Mouse (Mus musculus): ENCODE data around the gene Atxn7l1. TPM values are rescaled to one million over a fixed set of nuclear protein-coding genes. Genes with fewer than 3 reads are reported as not detected.

Gene Atxn7l1
- polyA plus RNA-seq, 1 experiment from 2014 or later, result 10.6 TPM

- H3K27ac ChIP-seq (replicated peaks in 1 of 2; ENCODE audit: control insufficient read depth in 1 of 2, insufficient read depth in 1 of 2, low read depth in 2 of 2, low read length in 2 of 2), result no peak overlapping the region
- 65% methylated on average over 13 of the region's 13 CpGs for WGBS
- H3K4me2 ChIP-seq (ENCODE audit: low read length), result no peak overlapping the region
- no peaks in the 10 kb centered on the region for H3K36me3 ChIP-seq (ENCODE audit: control insufficient read depth, insufficient read depth, low read length)
- H3K9me3 ChIP-seq (ENCODE audit: control insufficient read depth, low read length), result 0 out of 2 replicates have a peak, but pooled peaks cover 3% of the 10 kb centered on the region
- H3K4me1 ChIP-seq (ENCODE audit: control insufficient read depth in 2 of 2, insufficient read depth in 2 of 2, low read length in 2 of 2), result peaks cover 10 to 18% of the 10 kb centered on the region in 2 experiments
- ATAC-seq (ENCODE audit: insufficient number of reproducible peaks, insufficient read depth, low FRiP score, low read depth), result no peak; the same call in 1 of the 2 replicates
- H3K27me3 ChIP-seq (ENCODE audit: control insufficient read depth, insufficient read depth, low read length), result no peaks in the 10 kb centered on the region
- no peak overlapping the region for H3K4me3 ChIP-seq (ENCODE audit: control insufficient read depth in 1 of 2, insufficient read depth in 1 of 2, low read depth in 1 of 2, low read length in 2 of 2)
- no peak overlapping the region for H3K9ac ChIP-seq (ENCODE audit: low read length)
Measured at GRCm38 (mm10) chr12:33235771-33236323, 88.4 kb downstream of the Atxn7l1 start.

DNA sequence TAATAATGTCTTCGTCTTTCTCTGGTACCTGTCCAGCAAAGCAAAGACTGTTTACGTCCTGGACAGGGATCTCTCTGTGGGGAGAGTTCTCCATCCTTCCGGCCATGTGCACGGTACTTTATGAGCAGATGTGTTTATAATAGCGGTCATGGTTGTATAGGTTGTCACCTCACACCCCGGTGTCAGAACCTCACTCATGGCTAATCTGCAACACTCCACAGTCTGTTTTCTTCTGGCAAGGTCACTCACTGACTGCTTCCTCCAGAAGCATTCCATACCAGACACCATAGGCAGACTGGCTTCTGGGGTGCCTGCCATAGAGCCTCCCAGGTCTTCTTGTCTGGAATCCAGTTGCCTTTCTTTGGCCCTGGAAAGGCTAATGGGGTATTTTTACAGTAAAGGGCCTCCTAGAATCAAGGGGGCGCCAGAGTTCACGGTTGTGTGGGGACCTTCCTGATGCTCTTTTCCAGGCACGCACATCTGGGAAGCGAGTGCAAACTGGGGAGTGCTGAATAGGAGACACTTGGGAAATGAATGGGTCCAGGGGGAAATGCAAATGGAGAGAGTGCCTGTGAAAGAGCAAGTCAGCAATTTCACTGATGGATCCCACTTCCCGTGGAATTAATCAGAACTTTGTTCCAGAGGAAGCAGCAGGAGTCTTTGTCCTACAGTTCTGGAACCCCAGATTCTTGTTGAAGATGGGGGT is 89.0 kb downstream of the Atxn7l1 start:
- ATAC-seq (ENCODE audit: insufficient number of reproducible peaks, insufficient read depth, low FRiP score, low read depth), result no peak
- Histone ChIP-seq H3K4me1 (ENCODE audit: control insufficient read depth in 2 of 2, insufficient read depth in 2 of 2, low read length in 2 of 2) (peaks cover 10 to 19% of the 10 kb centered on the region in 2 experiments), H3K4me2 (ENCODE audit: low read length) (no peak overlapping the region), H3K9ac (ENCODE audit: low read length) (no peak overlapping the region), H3K9me3 (ENCODE audit: control insufficient read depth, low read length) (0 out of 2 replicates have a peak, but pooled peaks cover 3% of the 10 kb centered on the region), H3K27ac (replicated peaks in 1 of 2; ENCODE audit: control insufficient read depth in 1 of 2, insufficient read depth in 1 of 2, low read depth in 2 of 2, low read length in 2 of 2) (no peak overlapping the region), H3K36me3 (ENCODE audit: control insufficient read depth, insufficient read depth, low read length) (no peaks in the 10 kb centered on the region), H3K4me3 (ENCODE audit: control insufficient read depth in 1 of 2, insufficient read depth in 1 of 2, low read depth in 1 of 2, low read length in 2 of 2) (no peak overlapping the region), H3K27me3 (ENCODE audit: control insufficient read depth, insufficient read depth, low read length) (no peaks in the 10 kb centered on the region)
- WGBS, result 67% methylated on average over 11 of the region's 11 CpGs

- H3K9me3 ChIP-seq (ENCODE audit: control insufficient read depth, low read length), result 0 out of 2 replicates have a peak, but pooled peaks cover 3% of the 10 kb centered on the region
- no peak for ATAC-seq (ENCODE audit: insufficient number of reproducible peaks, insufficient read depth, low FRiP score, low read depth)
- no peak overlapping the region for H3K4me2 ChIP-seq (ENCODE audit: low read length)
- 51% methylated on average over 5 of the region's 5 CpGs for WGBS
- H3K4me3 ChIP-seq (ENCODE audit: control insufficient read depth in 1 of 2, insufficient read depth in 1 of 2, low read depth in 1 of 2, low read length in 2 of 2), result no peak overlapping the region
- H3K27me3 ChIP-seq (ENCODE audit: control insufficient read depth, insufficient read depth, low read length), result no peaks in the 10 kb centered on the region
- H3K4me1 ChIP-seq (ENCODE audit: control insufficient read depth in 2 of 2, insufficient read depth in 2 of 2, low read length in 2 of 2), result peaks cover 10 to 25% of the 10 kb centered on the region in 2 experiments
- no peak overlapping the region for H3K27ac ChIP-seq (replicated peaks in 1 of 2; ENCODE audit: control insufficient read depth in 1 of 2, insufficient read depth in 1 of 2, low read depth in 2 of 2, low read length in 2 of 2)
- H3K36me3 ChIP-seq (ENCODE audit: control insufficient read depth, insufficient read depth, low read length), result no peaks in the 10 kb centered on the region
- no peak overlapping the region for H3K9ac ChIP-seq (ENCODE audit: low read length)
Measured at GRCm38 (mm10) chr12:33237108-33237507, 89.6 kb downstream of the Atxn7l1 start.

GRCm38 (mm10) chr12:33242679-33243078 is 95.2 kb downstream of the Atxn7l1 start:
- H3K9ac ChIP-seq (ENCODE audit: low read length), result no peak overlapping the region
- peak overlapping the region; percentile 19 to 30; a peak in 1 of 4 replicates for H3K27ac ChIP-seq (replicated peaks in 1 of 2; ENCODE audit: control insufficient read depth in 1 of 2, insufficient read depth in 1 of 2, low read depth in 2 of 2, low read length in 2 of 2)
- no peak overlapping the region for H3K4me2 ChIP-seq (ENCODE audit: low read length)
- ATAC-seq (ENCODE audit: insufficient number of reproducible peaks, insufficient read depth, low FRiP score, low read depth), result no peak
- H3K27me3 ChIP-seq (ENCODE audit: control insufficient read depth, insufficient read depth, low read length), result no peaks in the 10 kb centered on the region
- no peak overlapping the region for H3K4me3 ChIP-seq (ENCODE audit: control insufficient read depth in 1 of 2, insufficient read depth in 1 of 2, low read depth in 1 of 2, low read length in 2 of 2)
- peaks cover 29 to 51% of the 10 kb centered on the region in 2 experiments for H3K4me1 ChIP-seq (ENCODE audit: control insufficient read depth in 2 of 2, insufficient read depth in 2 of 2, low read length in 2 of 2)
- WGBS, result 60% methylated on average over 8 of the region's 8 CpGs
- no peaks in the 10 kb centered on the region for H3K36me3 ChIP-seq (ENCODE audit: control insufficient read depth, insufficient read depth, low read length)
- H3K9me3 ChIP-seq (ENCODE audit: control insufficient read depth, low read length), result 0 out of 2 replicates have a peak, but pooled peaks cover 3% of the 10 kb centered on the region

GRCm38 (mm10) chr12:33244132-33244875 is 96.8 kb downstream of the Atxn7l1 start:
- Histone ChIP-seq H3K4me1 (ENCODE audit: control insufficient read depth in 2 of 2, insufficient read depth in 2 of 2, low read length in 2 of 2) (peaks cover 29 to 51% of the 10 kb centered on the region in 2 experiments), H3K4me2 (ENCODE audit: low read length) (peak overlapping the region; percentile 53), H3K4me3 (ENCODE audit: control insufficient read depth in 1 of 2, insufficient read depth in 1 of 2, low read depth in 1 of 2, low read length in 2 of 2) (no peak overlapping the region), H3K36me3 (ENCODE audit: control insufficient read depth, insufficient read depth, low read length) (no peaks in the 10 kb centered on the region), H3K9ac (ENCODE audit: low read length) (peak overlapping the region; percentile 38; the same call in 1 of the 2 replicates), H3K9me3 (ENCODE audit: control insufficient read depth, low read length) (0 out of 2 replicates have a peak, but pooled peaks cover 3% of the 10 kb centered on the region), H3K27me3 (ENCODE audit: control insufficient read depth, insufficient read depth, low read length) (no peaks in the 10 kb centered on the region), H3K27ac (replicated peaks in 1 of 2; ENCODE audit: control insufficient read depth in 1 of 2, insufficient read depth in 1 of 2, low read depth in 2 of 2, low read length in 2 of 2) (peak overlapping the region; percentile 37 to 66)
- WGBS, result 19% methylated on average over 15 of the region's 15 CpGs
- no peak for ATAC-seq (ENCODE audit: insufficient number of reproducible peaks, insufficient read depth, low FRiP score, low read depth)

DNA sequence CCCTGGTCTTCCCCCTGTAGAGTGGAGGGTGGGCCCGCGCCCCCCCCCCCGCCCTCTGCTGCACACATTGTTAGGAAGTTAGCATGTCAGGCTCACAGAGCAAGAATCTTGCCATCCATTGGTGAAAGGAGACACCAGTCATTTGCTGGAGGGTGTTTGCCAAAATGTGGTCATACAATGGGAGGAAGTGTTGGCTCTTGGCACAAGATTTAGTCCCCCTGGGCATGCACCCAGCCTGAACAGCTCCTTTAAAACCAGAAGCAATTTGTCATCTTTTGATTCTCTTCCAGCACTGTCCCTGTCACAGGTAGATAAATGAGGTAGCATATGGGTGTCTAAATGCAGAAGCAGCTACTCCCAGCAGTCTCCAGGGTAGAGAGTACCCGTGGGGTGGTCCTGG is 98.0 kb downstream of the Atxn7l1 start:
- Histone ChIP-seq H3K4me2 (ENCODE audit: low read length) (no peak overlapping the region), H3K9me3 (ENCODE audit: control insufficient read depth, low read length) (no peaks in the 10 kb centered on the region), H3K27me3 (ENCODE audit: control insufficient read depth, insufficient read depth, low read length) (no peaks in the 10 kb centered on the region), H3K4me1 (ENCODE audit: control insufficient read depth in 2 of 2, insufficient read depth in 2 of 2, low read length in 2 of 2) (peaks cover 29 to 51% of the 10 kb centered on the region in 2 experiments), H3K4me3 (ENCODE audit: control insufficient read depth in 1 of 2, insufficient read depth in 1 of 2, low read depth in 1 of 2, low read length in 2 of 2) (no peak overlapping the region), H3K27ac (replicated peaks in 1 of 2; ENCODE audit: control insufficient read depth in 1 of 2, insufficient read depth in 1 of 2, low read depth in 2 of 2, low read length in 2 of 2) (0 out of 4 replicates have a peak overlapping the region, but pooled peaks of 1 of the 2 experiments have one; percentile 14), H3K9ac (ENCODE audit: low read length) (no peak overlapping the region), H3K36me3 (ENCODE audit: control insufficient read depth, insufficient read depth, low read length) (peaks cover 7% of the 10 kb centered on the region; the same call in 1 of the 2 replicates)
- WGBS, result 58% methylated on average over 4 of the region's 4 CpGs
- ATAC-seq (ENCODE audit: insufficient number of reproducible peaks, insufficient read depth, low FRiP score, low read depth), result no peak

DNA sequence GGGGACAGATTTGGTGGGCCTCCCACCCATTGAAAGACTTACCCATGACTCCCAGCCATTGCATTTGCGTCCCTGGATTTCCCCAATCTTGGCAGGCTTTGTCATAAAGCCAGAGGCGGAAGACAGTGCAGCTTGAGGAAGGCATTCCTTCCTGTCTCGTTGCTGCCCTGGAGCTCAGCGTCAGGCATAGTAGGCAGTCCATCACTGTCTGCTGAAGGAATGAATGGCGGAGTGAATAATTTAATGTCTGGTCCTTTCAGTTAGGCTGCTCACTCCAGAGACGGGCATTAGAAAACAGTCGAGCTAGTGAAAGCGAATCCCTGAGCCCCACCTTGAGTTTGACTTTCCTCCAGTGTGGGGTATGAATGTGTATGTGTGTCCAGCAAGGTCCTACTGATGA is 99.4 kb downstream of the Atxn7l1 start:
- WGBS, result 78% methylated on average over 8 of the region's 8 CpGs

More for the DNA sequence above, 99.4 kb downstream of the Atxn7l1 start:
- H3K36me3 ChIP-seq (ENCODE audit: control insufficient read depth, insufficient read depth, low read length), result peaks cover 11% of the 10 kb centered on the region; the same call in 1 of the 2 replicates
- H3K27me3 ChIP-seq (ENCODE audit: control insufficient read depth, insufficient read depth, low read length), result no peaks in the 10 kb centered on the region
- peaks cover 29 to 46% of the 10 kb centered on the region in 2 experiments for H3K4me1 ChIP-seq (ENCODE audit: control insufficient read depth in 2 of 2, insufficient read depth in 2 of 2, low read length in 2 of 2)
- no peak overlapping the region for H3K27ac ChIP-seq (replicated peaks in 1 of 2; ENCODE audit: control insufficient read depth in 1 of 2, insufficient read depth in 1 of 2, low read depth in 2 of 2, low read length in 2 of 2)
- ATAC-seq (ENCODE audit: insufficient number of reproducible peaks, insufficient read depth, low FRiP score, low read depth), result no peak
- no peaks in the 10 kb centered on the region for H3K9me3 ChIP-seq (ENCODE audit: control insufficient read depth, low read length)
- H3K9ac ChIP-seq (ENCODE audit: low read length), result no peak overlapping the region
- H3K4me2 ChIP-seq (ENCODE audit: low read length), result no peak overlapping the region
- no peak overlapping the region for H3K4me3 ChIP-seq (ENCODE audit: control insufficient read depth in 1 of 2, insufficient read depth in 1 of 2, low read depth in 1 of 2, low read length in 2 of 2)
